Mouse (Mus musculus): ENCODE measurements around the gene Twist2.

DNA sequence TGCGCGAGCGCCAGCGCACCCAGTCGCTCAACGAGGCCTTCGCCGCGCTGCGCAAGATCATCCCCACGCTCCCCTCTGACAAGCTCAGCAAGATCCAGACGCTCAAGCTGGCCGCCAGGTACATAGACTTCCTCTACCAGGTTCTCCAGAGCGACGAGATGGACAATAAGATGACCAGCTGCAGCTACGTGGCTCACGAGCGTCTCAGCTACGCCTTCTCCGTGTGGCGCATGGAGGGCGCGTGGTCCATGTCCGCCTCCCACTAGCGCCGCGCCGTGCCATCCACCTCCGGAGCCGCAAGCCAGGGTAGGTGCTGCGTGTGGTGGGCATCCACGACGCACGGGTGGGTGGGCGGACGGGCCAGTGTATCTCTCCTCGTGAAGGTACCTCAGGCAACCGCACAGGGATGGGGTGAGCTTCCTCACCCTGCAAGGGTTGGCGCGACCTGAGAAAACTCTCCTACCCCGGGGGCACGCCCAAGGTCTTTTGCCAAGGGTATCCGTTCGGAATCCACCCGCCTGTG lies 644 bp downstream of the Twist2 start:
- TF ChIP-seq CTCF (IDR thresholded peaks at IDR 0.05; ENCODE audit: extremely low read depth, insufficient read depth, low read length) (no peak), POLR2A (IDR thresholded peaks at IDR 0.05; ENCODE audit: extremely low read depth, insufficient read depth, low read length) (no peak)

Data from cortical plate, adult 2 months (tissue).